Mouse (Mus musculus): Measurements from ENCODE around the gene Fam207a. TPM values are rescaled to one million over a fixed set of nuclear protein-coding genes. Genes with fewer than 3 reads are reported as not detected.

Gene Fam207a
- polyA plus RNA-seq, 1 experiment = 39.0 TPM

- Histone ChIP-seq H3K4me1 (ENCODE audit: control insufficient read depth, insufficient read depth, low read length) (peaks cover 56% of the 10 kb centered on the region), H3K27ac (ENCODE audit: insufficient read depth, low read length) (no peak overlapping the region), H3K4me3 (replicated peaks; ENCODE audit: insufficient read depth, low read depth, low read length) (no peak overlapping the region), H3K27me3 (ENCODE audit: control insufficient read depth, insufficient read depth, low read length) (no peaks in the 10 kb centered on the region)
- 92% methylated on average over 4 of the region's 4 CpGs for WGBS
- no peak for DNase-seq
- TF ChIP-seq CTCF (IDR thresholded peaks at IDR 0.05; ENCODE audit: borderline replicate concordance, insufficient read depth, low read depth, low read length) (no peak), POLR2A (IDR thresholded peaks at IDR 0.05; ENCODE audit: borderline replicate concordance, insufficient read depth, low read length) (no peak)
Observed at GRCm38 (mm10) chr10:77468675-77469074, 46.9 kb downstream of the Fam207a start.

DNA sequence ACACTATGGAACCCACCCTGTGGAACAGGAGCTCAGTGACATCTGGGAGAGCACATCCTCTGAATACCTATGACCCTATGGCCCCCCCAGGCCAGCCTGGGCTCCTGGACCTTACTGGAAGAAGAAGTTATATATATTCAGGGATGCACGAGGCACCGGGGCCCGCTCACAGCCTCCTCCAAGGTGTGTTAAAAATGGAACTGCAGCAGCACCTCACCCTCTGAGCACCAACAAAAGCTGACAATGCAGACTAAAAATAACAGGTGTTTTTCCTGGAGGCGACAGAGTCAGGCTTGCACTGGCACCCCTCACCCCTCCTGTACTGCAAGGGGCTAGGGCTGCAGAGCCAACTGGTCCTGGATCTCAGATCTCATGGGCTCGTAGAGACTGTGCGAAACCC, 48.2 kb downstream of the Fam207a start:
- H3K27me3 ChIP-seq (ENCODE audit: control insufficient read depth, insufficient read depth, low read length) = no peaks in the 10 kb centered on the region
- peaks cover 56% of the 10 kb centered on the region for H3K4me1 ChIP-seq (ENCODE audit: control insufficient read depth, insufficient read depth, low read length)
- no peak overlapping the region for H3K4me3 ChIP-seq (replicated peaks; ENCODE audit: insufficient read depth, low read depth, low read length)
- DNase-seq = no peak
- TF ChIP-seq CTCF (IDR thresholded peaks at IDR 0.05; ENCODE audit: borderline replicate concordance, insufficient read depth, low read depth, low read length) (no peak), POLR2A (IDR thresholded peaks at IDR 0.05; ENCODE audit: borderline replicate concordance, insufficient read depth, low read length) (no peak)
- WGBS = 70% methylated on average over 6 of the region's 6 CpGs
- no peak overlapping the region for H3K27ac ChIP-seq (ENCODE audit: insufficient read depth, low read length)

- TF ChIP-seq CTCF (IDR thresholded peaks at IDR 0.05; ENCODE audit: borderline replicate concordance, insufficient read depth, low read depth, low read length) (no peak), POLR2A (IDR thresholded peaks at IDR 0.05; ENCODE audit: borderline replicate concordance, insufficient read depth, low read length) (no peak)
- no peaks in the 10 kb centered on the region for H3K27me3 ChIP-seq (ENCODE audit: control insufficient read depth, insufficient read depth, low read length)
- no peak overlapping the region for H3K4me3 ChIP-seq (replicated peaks; ENCODE audit: insufficient read depth, low read depth, low read length)
- WGBS = 53% methylated on average over 5 of the region's 5 CpGs
- no peak overlapping the region for H3K27ac ChIP-seq (ENCODE audit: insufficient read depth, low read length)
- H3K4me1 ChIP-seq (ENCODE audit: control insufficient read depth, insufficient read depth, low read length) = peaks cover 50% of the 10 kb centered on the region
- no peak for DNase-seq
Observed at GRCm38 (mm10) chr10:77465902-77466301, 49.7 kb downstream of the Fam207a start.

GRCm38 (mm10) chr10:77464181-77464936, 51.2 kb downstream of the Fam207a start:
- WGBS = 14% methylated on average over 10 of the region's 10 CpGs
- Histone ChIP-seq H3K27me3 (ENCODE audit: control insufficient read depth, insufficient read depth, low read length) (no peaks in the 10 kb centered on the region), H3K4me3 (replicated peaks; ENCODE audit: insufficient read depth, low read depth, low read length) (no peak overlapping the region), H3K4me1 (ENCODE audit: control insufficient read depth, insufficient read depth, low read length) (peaks cover 38% of the 10 kb centered on the region), H3K27ac (ENCODE audit: insufficient read depth, low read length) (no peak overlapping the region)
- TF ChIP-seq CTCF (IDR thresholded peaks at IDR 0.05; ENCODE audit: borderline replicate concordance, insufficient read depth, low read depth, low read length) (no peak), POLR2A (IDR thresholded peaks at IDR 0.05; ENCODE audit: borderline replicate concordance, insufficient read depth, low read length) (no peak)
- DNase-seq = peak; percentile 70 to 75

GRCm38 (mm10) chr10:77461161-77461560, 54.4 kb downstream of the Fam207a start:
- no peak for DNase-seq
- TF ChIP-seq POLR2A (IDR thresholded peaks at IDR 0.05; ENCODE audit: borderline replicate concordance, insufficient read depth, low read length) (no peak), CTCF (IDR thresholded peaks at IDR 0.05; ENCODE audit: borderline replicate concordance, insufficient read depth, low read depth, low read length) (no peak)
- Histone ChIP-seq H3K27me3 (ENCODE audit: control insufficient read depth, insufficient read depth, low read length) (no peaks in the 10 kb centered on the region), H3K27ac (ENCODE audit: insufficient read depth, low read length) (no peak overlapping the region), H3K4me1 (ENCODE audit: control insufficient read depth, insufficient read depth, low read length) (peaks cover 46% of the 10 kb centered on the region), H3K4me3 (replicated peaks; ENCODE audit: insufficient read depth, low read depth, low read length) (no peak overlapping the region)
- 66% methylated on average over 8 of the region's 8 CpGs for WGBS

DNA sequence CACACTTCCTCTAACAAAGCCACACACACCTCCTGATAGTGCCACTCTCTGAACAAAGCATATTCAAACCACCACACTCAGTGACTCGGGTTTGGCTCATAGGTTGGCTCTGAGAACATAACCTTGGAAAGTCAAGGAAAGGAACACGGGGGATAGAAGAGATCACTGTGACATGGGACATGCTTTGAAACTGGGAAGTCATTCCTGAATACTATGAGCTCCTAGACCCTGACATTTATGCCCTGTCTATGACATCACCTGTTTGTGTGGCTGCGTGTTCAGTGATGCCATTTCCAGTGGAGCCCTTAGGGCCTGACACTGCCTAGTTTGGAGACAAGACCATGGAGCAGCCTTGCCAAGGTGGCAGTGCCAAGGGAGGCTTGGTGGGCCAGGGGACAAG, 57.9 kb downstream of the Fam207a start:
- Histone ChIP-seq H3K27ac (ENCODE audit: insufficient read depth, low read length) (no peak overlapping the region), H3K4me3 (replicated peaks; ENCODE audit: insufficient read depth, low read depth, low read length) (no peak overlapping the region), H3K4me1 (ENCODE audit: control insufficient read depth, insufficient read depth, low read length) (peaks cover 39% of the 10 kb centered on the region), H3K27me3 (ENCODE audit: control insufficient read depth, insufficient read depth, low read length) (no peaks in the 10 kb centered on the region)
- DNase-seq = no peak
- TF ChIP-seq POLR2A (IDR thresholded peaks at IDR 0.05; ENCODE audit: borderline replicate concordance, insufficient read depth, low read length) (no peak), CTCF (IDR thresholded peaks at IDR 0.05; ENCODE audit: borderline replicate concordance, insufficient read depth, low read depth, low read length) (no peak)
- WGBS = 89% methylated on average over 3 of the region's 3 CpGs

GRCm38 (mm10) chr10:77456507-77456906, 59.1 kb downstream of the Fam207a start:
- TF ChIP-seq CTCF (IDR thresholded peaks at IDR 0.05; ENCODE audit: borderline replicate concordance, insufficient read depth, low read depth, low read length) = no peak
- no peak for TF ChIP-seq POLR2A (IDR thresholded peaks at IDR 0.05; ENCODE audit: borderline replicate concordance, insufficient read depth, low read length)
- DNase-seq = peak; percentile 89 to 97
- WGBS = 8% methylated on average over 7 of the region's 7 CpGs
- Histone ChIP-seq H3K27ac (ENCODE audit: insufficient read depth, low read length) (peak overlapping the region; percentile 75), H3K4me3 (replicated peaks; ENCODE audit: insufficient read depth, low read depth, low read length) (no peak overlapping the region), H3K4me1 (ENCODE audit: control insufficient read depth, insufficient read depth, low read length) (peaks cover 39% of the 10 kb centered on the region), H3K27me3 (ENCODE audit: control insufficient read depth, insufficient read depth, low read length) (no peaks in the 10 kb centered on the region)

All from cerebellum, adult 2 months (tissue).